Mouse (Mus musculus): Measurements from ENCODE around the gene Pfn1.

The Pfn1 gene

GRCm38 (mm10) chr11:70654923-70655570, 603 bp upstream of the Pfn1 start:
- peak; percentile 69 for DNase-seq (ENCODE audit: low spot score)

GRCm38 (mm10) chr11:70653345-70654197, 873 bp downstream of the Pfn1 start:
- peak; percentile 69 for DNase-seq (ENCODE audit: low spot score)

- no peak for DNase-seq (ENCODE audit: low spot score)
Measured at GRCm38 (mm10) chr11:70652884-70653344, 1.5 kb downstream of the Pfn1 start.

GRCm38 (mm10) chr11:70652029-70652883, 2.2 kb downstream of the Pfn1 start:
- no peak for DNase-seq (ENCODE audit: low spot score)

- no peak for DNase-seq (ENCODE audit: low spot score)
Measured at GRCm38 (mm10) chr11:70651391-70651790, 3.1 kb downstream of the Pfn1 start.

- DNase-seq (ENCODE audit: low spot score) = no peak
Measured at GRCm38 (mm10) chr11:70650322-70651175, 3.9 kb downstream of the Pfn1 start.

GRCm38 (mm10) chr11:70649185-70649734, 5.2 kb downstream of the Pfn1 start:
- DNase-seq (ENCODE audit: low spot score) = no peak

- DNase-seq (ENCODE audit: low spot score) = peak; percentile 70
Measured at GRCm38 (mm10) chr11:70648512-70648911, 5.9 kb downstream of the Pfn1 start.

- DNase-seq (ENCODE audit: low spot score) = no peak
Measured at GRCm38 (mm10) chr11:70647716-70648420, 6.6 kb downstream of the Pfn1 start.

- DNase-seq (ENCODE audit: low spot score) = peak; percentile 99
Measured at GRCm38 (mm10) chr11:70646691-70647650, 7.5 kb downstream of the Pfn1 start, which contains the start of the genes Rnf167 and Slc25a11. Rnf167 (plus strand) TSS chr11:70647235. Slc25a11 (minus strand) TSS chr11:70647479.

GRCm38 (mm10) chr11:70646259-70646555, 8.2 kb downstream of the Pfn1 start:
- no peak for DNase-seq (ENCODE audit: low spot score)

GRCm38 (mm10) chr11:70645461-70646258, 8.8 kb downstream of the Pfn1 start:
- DNase-seq (ENCODE audit: low spot score) = no peak

GRCm38 (mm10) chr11:70644564-70645103, 9.8 kb downstream of the Pfn1 start:
- DNase-seq (ENCODE audit: low spot score) = no peak

GRCm38 (mm10) chr11:70643051-70643450, 11.4 kb downstream of the Pfn1 start:
- no peak for DNase-seq (ENCODE audit: low spot score)

GRCm38 (mm10) chr11:70641241-70641640, 13.2 kb downstream of the Pfn1 start:
- no peak for DNase-seq (ENCODE audit: low spot score)

- DNase-seq (ENCODE audit: low spot score) = no peak
Measured at GRCm38 (mm10) chr11:70639976-70640375, 14.5 kb downstream of the Pfn1 start.

- DNase-seq (ENCODE audit: low spot score) = peak; percentile 66
Measured at GRCm38 (mm10) chr11:70638714-70639278, 15.6 kb downstream of the Pfn1 start, which contains the start of gene Gp1ba. Gp1ba (plus strand) TSS chr11:70639122.

GRCm38 (mm10) chr11:70638293-70638692, 16.2 kb downstream of the Pfn1 start:
- no peak for DNase-seq (ENCODE audit: low spot score)

All from c-Kit-positive CD71-positive TER-119-positive erythroid progenitor cells, embryonic 14.5 days (primary cell).